ENCODE assay signal across 16 mouse cellular contexts in the genomic region with DNA sequence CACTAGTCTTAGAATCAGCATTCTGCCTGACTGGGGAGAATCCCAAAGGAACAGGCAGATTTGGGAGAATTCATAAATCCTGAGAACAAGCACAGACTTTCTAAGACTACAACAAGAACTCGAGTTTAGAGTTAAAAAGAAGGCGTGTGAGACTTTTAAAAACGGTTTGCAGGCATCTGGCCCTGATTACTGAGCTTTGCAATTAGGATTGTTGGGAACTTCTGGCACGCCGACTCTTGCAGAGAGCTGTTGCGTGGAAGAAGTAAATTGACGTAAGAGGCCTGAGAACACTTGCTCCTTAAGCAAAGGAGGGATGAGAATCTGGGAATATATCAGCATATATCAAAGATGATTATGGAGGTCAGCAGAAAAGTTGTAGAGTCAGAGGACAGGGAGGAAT.
DNase-seq lines count a peak whose midpoint lies in the region; ATAC-seq lines count a peak whose summit lies in the region.
"Had no signal": no experiment of that assay in that cellular context is flagged by ENCODE, and none has a peak within 500 bp of the region (broad histone marks: within the 10 kb centered on the region; RNA-seq: fewer than 3 reads in every experiment).

No protein-coding gene starts in this region.

- H3K4me1 ChIP-seq in limb, embryonic 11.5 days (ENCODE audit: control insufficient read depth, insufficient read depth, low read length): no peaks in the 10 kb centered on the region
- H3K4me1 ChIP-seq: heart, embryonic 13.5 days; hindbrain, embryonic 13.5 days; megakaryocyte, embryonic 14.5 days had no signal

- ATAC-seq in limb, embryonic 11.5 days (ENCODE audit: insufficient number of reproducible peaks, low FRiP score, low TSS enrichment, low read depth): no peak
- ATAC-seq in monocyte, adult 5-6 weeks (replicated peaks; ENCODE audit: insufficient number of reproducible peaks, low FRiP score, low TSS enrichment, poor library complexity, severe bottlenecking): no peak
- no peak for ATAC-seq in granulocyte monocyte progenitor cell, adult 5-6 weeks (replicated peaks; ENCODE audit: poor library complexity, severe bottlenecking)
- no peak for ATAC-seq in megakaryocyte, adult 5-6 weeks (ENCODE audit: poor library complexity, severe bottlenecking)

- H3K36me3 ChIP-seq in limb, embryonic 11.5 days (ENCODE audit: control insufficient read depth, insufficient read depth, low read length): no peaks in the 10 kb centered on the region
- H3K36me3 ChIP-seq: heart, embryonic 13.5 days; hindbrain, embryonic 13.5 days had no signal

- H3K4me3 ChIP-seq in limb, embryonic 11.5 days (ENCODE audit: low read depth, low read length): no peak overlapping the region
- H3K4me3 ChIP-seq: heart, embryonic 13.5 days; hindbrain, embryonic 13.5 days; megakaryocyte, embryonic 14.5 days had no signal

- 15% methylated on average over 7 of the region's 7 CpGs for WGBS in limb, embryonic 11.5 days

- DNase-seq in layer of hippocampus, adult 18-20 months (ENCODE audit: low spot score in 2 of 2): peak; percentile 30 to 73
- DNase-seq in layer of hippocampus, postnatal 25 days (ENCODE audit: extremely low spot score in 1 of 2, low spot score in 1 of 2): no peak
- DNase-seq in layer of hippocampus, adult 9-11 months: peak; percentile 71
- DNase-seq in limb, embryonic 11.5 days (ENCODE audit: low spot score): peak; percentile 51
- no peak for DNase-seq in urinary bladder, postnatal 4 days (ENCODE audit: low spot score in 2 of 2)
- DNase-seq: adrenal gland, postnatal 36 days; B cell, adult 2 months; gastrocnemius, postnatal 36 days; kidney, adult 18-20 months; lung, adult 2 months had no signal

- H3K9me3 ChIP-seq in limb, embryonic 11.5 days (ENCODE audit: control insufficient read depth, low read length): no peaks in the 10 kb centered on the region
- H3K9me3 ChIP-seq: heart, embryonic 13.5 days; hindbrain, embryonic 13.5 days; megakaryocyte, embryonic 14.5 days had no signal

- no peak overlapping the region for H3K4me2 ChIP-seq in limb, embryonic 11.5 days (ENCODE audit: low read depth, severe bottlenecking)
- H3K4me2 ChIP-seq: heart, embryonic 13.5 days; hindbrain, embryonic 13.5 days had no signal

- H3K9ac ChIP-seq in limb, embryonic 11.5 days (ENCODE audit: low read length): no peak overlapping the region
- H3K9ac ChIP-seq: heart, embryonic 13.5 days; hindbrain, embryonic 13.5 days had no signal

- H3K27me3 ChIP-seq in limb, embryonic 11.5 days (ENCODE audit: control insufficient read depth, insufficient read depth, low read length): no peaks in the 10 kb centered on the region
- H3K27me3 ChIP-seq: heart, embryonic 13.5 days; hindbrain, embryonic 13.5 days; megakaryocyte, embryonic 14.5 days had no signal

- H3K27ac ChIP-seq in limb, embryonic 11.5 days (replicated peaks; ENCODE audit: low read depth, low read length): no peak overlapping the region
- H3K27ac ChIP-seq: heart, embryonic 13.5 days; hindbrain, embryonic 13.5 days had no signal

Comparison
In these comparisons a context has a peak if more than half of its experiments do, and no peak if none do; other contexts are left out.
1. DNase-seq: peak in layer of hippocampus, adult 18-20 months (2 of 2), layer of hippocampus, adult 9-11 months (single experiment) and limb, embryonic 11.5 days (single experiment); none in layer of hippocampus, postnatal 25 days (0 of 2) and urinary bladder, postnatal 4 days (0 of 2).